Mouse (Mus musculus) G1E (cell line): Measurements from ENCODE around the gene Defb23.

Experiments used
- CTCF ChIP-seq: IDR thresholded peaks from 2 replicates; pipeline ENCODE4 v1.5.1; 2012; ENCODE audit warnings: low read depth, low read length, inconsistent platforms, mixed read lengths
- GATA1 ChIP-seq: IDR thresholded peaks from 2 replicates; pipeline ENCODE4 v1.6.1; 2012; ENCODE audit warnings: borderline replicate concordance, low read length, inconsistent platforms, mixed read lengths
- GATA2 ChIP-seq: IDR thresholded peaks from 2 replicates; pipeline ENCODE4 v1.6.1; 2012; ENCODE audit warnings: low read depth, low read length, inconsistent platforms, borderline replicate concordance
- POLR2AphosphoS5 ChIP-seq: IDR thresholded peaks from 2 replicates; pipeline ENCODE4 v1.6.1; 2012; ENCODE audit warnings: low read depth, low read length, inconsistent platforms; ENCODE audit not compliant: insufficient replicate concordance
- TAL1 ChIP-seq: conservative IDR thresholded peaks from 2 replicates; pipeline ENCODE4 v1.6.1; 2012; ENCODE audit warnings: low read depth, low read length, inconsistent platforms, mixed read lengths

GRCm38 (mm10) chr2:152459241-152459640 is 5.2 kb downstream of the Defb23 start:
- TF ChIP-seq TAL1 (no peak), GATA1 (no peak), CTCF (no peak), POLR2AphosphoS5 (no peak), GATA2 (no peak)
